In the genomic region with DNA sequence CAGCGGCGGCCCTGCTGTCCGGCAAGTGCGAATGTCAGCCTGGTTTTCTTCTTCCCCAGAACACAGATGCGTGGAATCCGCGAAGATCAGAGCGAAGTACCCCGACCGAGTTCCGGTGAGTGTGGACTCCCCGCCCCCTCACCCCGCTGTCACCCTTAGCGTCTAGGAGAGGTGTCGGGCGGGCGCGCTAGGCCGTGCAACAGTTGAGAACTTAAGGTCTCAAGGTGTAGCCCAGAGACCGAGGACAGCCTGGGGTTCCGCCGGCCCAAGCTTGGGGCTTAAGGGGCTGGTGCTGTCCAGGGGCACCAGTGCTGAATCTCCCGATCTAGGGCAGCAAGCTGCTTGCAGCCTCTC, we compare ENCODE assay signal across 9 mouse cellular contexts. TPM values are rescaled to one million over a fixed set of nuclear protein-coding genes. Genes with fewer than 3 reads are reported as not detected.
A peak's percentile ranks its signal among the peaks of the same experiment; 100 is the strongest.
DNase-seq lines count a peak whose midpoint lies in the region; ATAC-seq lines count a peak whose summit lies in the region.
"Had no signal": no experiment of that assay in that cellular context is flagged by ENCODE, and none has a peak within 500 bp of the region (broad histone marks: within the 10 kb centered on the region; RNA-seq: fewer than 3 reads in every experiment).

No protein-coding gene starts in this region.

- peak; percentile 64 for DNase-seq in cerebellum, adult 11-12 months
- no peak for DNase-seq in cerebellum, adult 11 months
- peak; percentile 24 for DNase-seq in brain, adult 2 months (ENCODE audit: low read depth, low spot score)
- peak; percentile 53 for DNase-seq in hindbrain, embryonic 11.5 days (ENCODE audit: low spot score)
- peak; percentile 74 for DNase-seq in limb, embryonic 10.5 days (ENCODE audit: low spot score)
- peak; percentile 9 for DNase-seq in right cerebral cortex, postnatal 25 days

- H3K27me3 ChIP-seq in forebrain, embryonic 15.5 days = no peaks in the 10 kb centered on the region
- H3K27me3 ChIP-seq in hindbrain, embryonic 11.5 days (ENCODE audit: control insufficient read depth, insufficient read depth, low read length) = no peaks in the 10 kb centered on the region
- H3K27me3 ChIP-seq in limb, embryonic 10.5 days (ENCODE audit: low read depth, poor library complexity, severe bottlenecking) = no peaks in the 10 kb centered on the region
- H3K27me3 ChIP-seq: Patski had no signal

- peaks cover 19% of the 10 kb centered on the region for H3K4me1 ChIP-seq in forebrain, embryonic 15.5 days
- H3K4me1 ChIP-seq in hindbrain, embryonic 11.5 days (replicated peaks; ENCODE audit: control insufficient read depth, insufficient read depth, low read length) = peaks cover 7% of the 10 kb centered on the region
- peaks cover 17% of the 10 kb centered on the region for H3K4me1 ChIP-seq in limb, embryonic 10.5 days

- ATAC-seq in forebrain, embryonic 15.5 days (replicated peaks) = peak; percentile 38
- ATAC-seq in hindbrain, embryonic 11.5 days (ENCODE audit: low FRiP score) = peak; percentile 34; the same call in 1 of the 2 replicates
- peak; percentile 72 for ATAC-seq in megakaryocyte-erythroid progenitor cell, adult 5-6 weeks (replicated peaks; ENCODE audit: low FRiP score, low TSS enrichment, poor library complexity, severe bottlenecking)

- H3K4me3 ChIP-seq in forebrain, embryonic 15.5 days = peak overlapping the region; percentile 72
- H3K4me3 ChIP-seq in hindbrain, embryonic 11.5 days (ENCODE audit: low read depth, low read length) = peak overlapping the region; percentile 96
- peak overlapping the region; percentile 89 for H3K4me3 ChIP-seq in limb, embryonic 10.5 days

- H3K9ac ChIP-seq in forebrain, embryonic 15.5 days (replicated peaks) = peak overlapping the region; percentile 72
- H3K9ac ChIP-seq in hindbrain, embryonic 11.5 days (ENCODE audit: low read depth, low read length) = peak overlapping the region; percentile 82

- H3K27ac ChIP-seq in forebrain, embryonic 15.5 days (replicated peaks) = peak overlapping the region; percentile 67
- peak overlapping the region; percentile 30; the same call in 1 of the 2 replicates for H3K27ac ChIP-seq in hindbrain, embryonic 11.5 days (ENCODE audit: low read depth, low read length)
- H3K27ac ChIP-seq in limb, embryonic 10.5 days = peak overlapping the region; percentile 85

- no peaks in the 10 kb centered on the region for H3K9me3 ChIP-seq in forebrain, embryonic 15.5 days
- no peaks in the 10 kb centered on the region for H3K9me3 ChIP-seq in hindbrain, embryonic 11.5 days (ENCODE audit: control insufficient read depth, low read length)
- H3K9me3 ChIP-seq in limb, embryonic 10.5 days (replicated peaks) = no peaks in the 10 kb centered on the region

- WGBS in forebrain, embryonic 15.5 days = under 1% methylated on average over 23 of the region's 23 CpGs
- WGBS in hindbrain, embryonic 11.5 days = under 1% methylated on average over 23 of the region's 23 CpGs
- WGBS in limb, embryonic 10.5 days = under 1% methylated on average over 23 of the region's 23 CpGs

- peaks cover 32% of the 10 kb centered on the region for H3K36me3 ChIP-seq in forebrain, embryonic 15.5 days
- 0 out of 2 replicates have a peak, but pooled peaks cover 3% of the 10 kb centered on the region for H3K36me3 ChIP-seq in hindbrain, embryonic 11.5 days (ENCODE audit: control insufficient read depth, insufficient read depth, low read length)
- peaks cover 42% of the 10 kb centered on the region for H3K36me3 ChIP-seq in limb, embryonic 10.5 days

- peak overlapping the region; percentile 95 for H3K4me2 ChIP-seq in forebrain, embryonic 15.5 days (replicated peaks)
- peak overlapping the region; percentile 87 for H3K4me2 ChIP-seq in hindbrain, embryonic 11.5 days (replicated peaks; ENCODE audit: low read depth, low read length)

RNA-seq across cellular contexts. Expression of a gene that starts 0.6 kb away (rescaled TPM):
- 483 and 504 TPM in 2 replicates for polyA plus RNA-seq in forebrain, embryonic 15.5 days (2015; fragmentation: Nextera tagmentation; extraction: Ambion mirVana)
- 347 and 351 TPM in 2 replicates for polyA plus RNA-seq in hindbrain, embryonic 11.5 days (2014; fragmentation: Nextera tagmentation; extraction: Ambion mirVana)
- 166 and 173 TPM in 2 replicates for polyA plus RNA-seq in limb, embryonic 10.5 days (2016; fragmentation: Nextera tagmentation; extraction: Ambion mirVana)
- total RNA-seq in megakaryocyte-erythroid progenitor cell, adult 5-6 weeks (2014; fragmentation: Nextera tagmentation) = 42.6 and 55.5 TPM in 2 replicates
- 29.1 and 32.9 TPM in 2 replicates for total RNA-seq in megakaryocyte-erythroid progenitor cell, adult 5-6 weeks (2017)

RNA-seq across cellular contexts. Expression of a gene that starts 7.4 kb away (rescaled TPM):
- polyA plus RNA-seq in forebrain, embryonic 15.5 days (2015; fragmentation: Nextera tagmentation; extraction: Ambion mirVana) = 14.6 and 16.6 TPM in 2 replicates
- polyA plus RNA-seq in hindbrain, embryonic 11.5 days (2014; fragmentation: Nextera tagmentation; extraction: Ambion mirVana) = 13.8 and 16.1 TPM in 2 replicates
- polyA plus RNA-seq in limb, embryonic 10.5 days (2016; fragmentation: Nextera tagmentation; extraction: Ambion mirVana) = 18.0 and 24.2 TPM in 2 replicates
- 2.5 and 3.9 TPM in 2 replicates for total RNA-seq in megakaryocyte-erythroid progenitor cell, adult 5-6 weeks (2014; fragmentation: Nextera tagmentation)
- 1.6 and 2.1 TPM in 2 replicates for total RNA-seq in megakaryocyte-erythroid progenitor cell, adult 5-6 weeks (2017)

RNA-seq across cellular contexts. Expression of a gene that starts 30.8 kb away (rescaled TPM):
- polyA plus RNA-seq in forebrain, embryonic 15.5 days (2015; fragmentation: Nextera tagmentation; extraction: Ambion mirVana) = 2.7 and 2.8 TPM in 2 replicates
- 2.9 and 3.2 TPM in 2 replicates for polyA plus RNA-seq in hindbrain, embryonic 11.5 days (2014; fragmentation: Nextera tagmentation; extraction: Ambion mirVana)
- polyA plus RNA-seq in limb, embryonic 10.5 days (2016; fragmentation: Nextera tagmentation; extraction: Ambion mirVana) = 1.8 and 2.4 TPM in 2 replicates
- not detected in 2 replicates for total RNA-seq in megakaryocyte-erythroid progenitor cell, adult 5-6 weeks (2014; fragmentation: Nextera tagmentation)
- not detected in 2 replicates for total RNA-seq in megakaryocyte-erythroid progenitor cell, adult 5-6 weeks (2017)
- polyA plus RNA-seq: Patski had no signal

RNA-seq across cellular contexts. Expression of a gene that starts 51.0 kb away (rescaled TPM):
- 9.3 and 9.8 TPM in 2 replicates for polyA plus RNA-seq in forebrain, embryonic 15.5 days (2015; fragmentation: Nextera tagmentation; extraction: Ambion mirVana)
- 9.4 and 14.0 TPM in 2 replicates for polyA plus RNA-seq in hindbrain, embryonic 11.5 days (2014; fragmentation: Nextera tagmentation; extraction: Ambion mirVana)
- 18.3 and 18.4 TPM in 2 replicates for polyA plus RNA-seq in limb, embryonic 10.5 days (2016; fragmentation: Nextera tagmentation; extraction: Ambion mirVana)
- total RNA-seq in megakaryocyte-erythroid progenitor cell, adult 5-6 weeks (2014; fragmentation: Nextera tagmentation) = 14.0 and 23.7 TPM in 2 replicates
- 6.7 and 7.2 TPM in 2 replicates for total RNA-seq in megakaryocyte-erythroid progenitor cell, adult 5-6 weeks (2017)

Comparison
In these comparisons a context has a peak if more than half of its experiments do, and no peak if none do; other contexts are left out.
1. H3K27ac ChIP-seq: peak in every context shown above with its lines; median percentile 85 in limb, embryonic 10.5 days; 67 in forebrain, embryonic 15.5 days; 30 in hindbrain, embryonic 11.5 days.